Mouse (Mus musculus) hindbrain, embryonic 11.5 days (tissue): Measurements from ENCODE around the gene Foxd3. TPM values are rescaled to one million over a fixed set of nuclear protein-coding genes. Genes with fewer than 3 reads are reported as not detected.
"Not testable (repeated sequence)": the region's sequence is repeated elsewhere in the genome, so short reads cannot be mapped to it uniquely, and the experiment has no call there.

Experiments
- ATAC-seq: fragments of 200-750 bp; cut with Nextera tagmentation; 2 replicates; pipeline ENCODE4 v1.8.0; 2017; ENCODE audit warnings: mild to moderate bottlenecking, moderate TSS enrichment, moderate library complexity; ENCODE audit not compliant: low FRiP score
- DNase-seq: peaks from one replicate; pipeline ENCODE4 v3.0.0-alpha.2; 2015; ENCODE audit warnings: low spot score
- H3K27ac ChIP-seq: fragments of 300-500 bp; sonication (generic); 2 replicates; pipeline ENCODE4 v1.5.1; 2014; ENCODE audit warnings: mild to moderate bottlenecking, low read depth, low read length
- H3K27me3 ChIP-seq: fragments of 300-500 bp; sonication (generic); 2 replicates; pipeline ENCODE4 v1.6.1; 2014; ENCODE audit warnings: mild to moderate bottlenecking, low read length, moderate library complexity, mixed read lengths; ENCODE audit not compliant: control insufficient read depth, insufficient read depth
- H3K36me3 ChIP-seq: fragments of 300-500 bp; sonication (generic); 2 replicates; pipeline ENCODE4 v1.6.1; 2014; ENCODE audit warnings: mild to moderate bottlenecking, low read length, moderate library complexity, mixed read lengths; ENCODE audit not compliant: control insufficient read depth, insufficient read depth
- H3K4me1 ChIP-seq: fragments of 300-500 bp; sonication (generic); replicated peaks from 2 replicates; pipeline ENCODE4 v1.6.1; 2014; ENCODE audit warnings: low read length, mixed read lengths; ENCODE audit not compliant: control insufficient read depth, insufficient read depth
- H3K4me2 ChIP-seq: fragments of 300-500 bp; sonication (generic); replicated peaks from 2 replicates; pipeline ENCODE4 v1.6.1; 2014; ENCODE audit warnings: mild to moderate bottlenecking, low read depth, low read length
- H3K4me3 ChIP-seq: fragments of 300-500 bp; sonication (generic); 2 replicates; pipeline ENCODE4 v1.5.1; 2014; ENCODE audit warnings: low read depth, low read length
- H3K9ac ChIP-seq: fragments of 300-500 bp; sonication (generic); 2 replicates; pipeline ENCODE4 v1.6.1; 2014; ENCODE audit warnings: low read depth, low read length
- H3K9me3 ChIP-seq: fragments of 300-500 bp; sonication (generic); 2 replicates; pipeline ENCODE4 v1.6.1; 2016; ENCODE audit warnings: low read length; ENCODE audit not compliant: control insufficient read depth
- WGBS: fragments of 180-500 bp; shearing (Covaris S2); extraction: QIAGEN DNeasy Blood & Tissue Kit; methylation state at CpG from one replicate; pipeline ENCODE4 v1.1.7; 2014; 5-methylcytosine and 5-hydroxymethylcytosine counted together
- polyA plus RNA-seq: library from polyadenylated mRNA; unstranded; fragments of >200 nt; fragmentation: Nextera tagmentation; extraction: Ambion mirVana; gene quantifications from 2 replicates; pipeline ENCODE4 v1.2.1, GENCODE M21; 2014

Gene Foxd3
- polyA plus RNA-seq, result 2.2 and 2.5 TPM in 2 replicates

DNA sequence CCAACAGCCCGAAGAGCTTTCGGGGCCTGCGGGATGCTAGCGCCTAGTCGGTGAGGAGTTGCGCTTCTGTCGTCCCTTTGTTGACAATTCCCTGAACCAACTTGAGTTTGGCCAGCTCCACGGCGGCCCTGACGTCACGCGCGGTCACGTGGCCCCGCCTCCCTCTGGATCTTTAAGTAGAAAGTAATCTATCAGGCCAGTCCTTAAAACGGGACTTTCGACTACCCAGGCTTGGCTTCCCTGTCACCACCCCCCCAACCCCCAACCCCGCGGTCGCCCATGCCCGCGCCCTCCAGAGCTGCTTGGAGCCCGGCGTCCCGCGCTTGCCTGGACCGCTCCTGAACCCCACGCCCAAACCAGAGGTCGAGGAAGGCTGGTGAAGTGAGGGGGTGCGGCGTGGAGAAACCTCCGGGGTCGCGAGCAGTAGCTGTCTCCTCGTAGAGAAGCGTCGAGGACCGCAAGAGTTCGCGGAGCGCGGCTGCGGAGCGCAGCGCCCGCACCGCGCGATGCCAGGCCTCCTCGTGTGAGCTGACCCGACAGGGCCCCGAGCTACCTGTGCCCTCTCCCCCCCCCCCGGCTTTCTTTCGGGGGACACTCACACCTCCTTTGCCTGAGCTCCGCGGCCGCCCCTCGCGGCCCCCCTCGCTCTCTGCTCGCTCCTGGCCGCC lies at the start of gene Foxd3:
TSS of gene Foxd3 (plus strand) at position 363 of the 668 bp plus-strand sequence.
- peak; percentile 39; the same call in 1 of the 2 replicates for ATAC-seq
- peak; percentile 74 for DNase-seq
- no peak within 1 kb of the TSS for H3K9ac ChIP-seq
- H3K9me3 ChIP-seq, result no peaks in the 10 kb centered on the region
- peaks cover 72% of the 10 kb centered on the region for H3K27me3 ChIP-seq
- H3K36me3 ChIP-seq, result no peaks in the 10 kb centered on the region
- H3K4me2 ChIP-seq, result peak within 1 kb of the TSS; percentile 34
- H3K4me3 ChIP-seq, result peak within 1 kb of the TSS; percentile 33
- WGBS, result under 1% methylated on average over 52 of the region's 62 CpGs
- H3K4me1 ChIP-seq, result peaks cover 11% of the 10 kb centered on the region
- peak within 1 kb of the TSS; percentile 49 for H3K27ac ChIP-seq

GRCm38 (mm10) chr4:99612156-99612555 lies 43.9 kb upstream of the Foxd3 start:
- no peak overlapping the region for H3K4me2 ChIP-seq
- no peak for DNase-seq
- H3K4me1 ChIP-seq, result no peaks in the 10 kb centered on the region
- H3K9me3 ChIP-seq, result no peaks in the 10 kb centered on the region
- H3K4me3 ChIP-seq, result no peak overlapping the region
- WGBS, result 92% methylated on average over 10 of the region's 10 CpGs
- H3K27me3 ChIP-seq, result no peaks in the 10 kb centered on the region
- H3K27ac ChIP-seq, result no peak overlapping the region
- no peak overlapping the region for H3K9ac ChIP-seq
- no peak for ATAC-seq
- H3K36me3 ChIP-seq, result no peaks in the 10 kb centered on the region

GRCm38 (mm10) chr4:99612609-99613350 lies 43.3 kb upstream of the Foxd3 start:
- ATAC-seq (no peak), DNase-seq (no peak)
- Histone ChIP-seq H3K4me2 (no peak overlapping the region), H3K36me3 (no peaks in the 10 kb centered on the region), H3K9me3 (no peaks in the 10 kb centered on the region), H3K4me1 (no peaks in the 10 kb centered on the region), H3K27me3 (no peaks in the 10 kb centered on the region), H3K9ac (no peak overlapping the region), H3K4me3 (no peak overlapping the region), H3K27ac (no peak overlapping the region)
- WGBS, result 80% methylated on average over 12 of the region's 12 CpGs

- ATAC-seq (no peak), DNase-seq (peak; percentile 18)
- Histone ChIP-seq H3K4me2 (peak overlapping the region; percentile 22; the same call in 1 of the 2 replicates), H3K27ac (no peak overlapping the region), H3K27me3 (0 out of 2 replicates have a peak, but pooled peaks cover 4% of the 10 kb centered on the region), H3K9me3 (no peaks in the 10 kb centered on the region), H3K4me3 (no peak overlapping the region), H3K4me1 (no peaks in the 10 kb centered on the region), H3K36me3 (no peaks in the 10 kb centered on the region), H3K9ac (no peak overlapping the region)
- 10% methylated on average over 22 of the region's 24 CpGs for WGBS
These were observed 29.9 kb upstream of the Foxd3 start for GRCm38 (mm10) chr4:99626047-99626844.

DNA sequence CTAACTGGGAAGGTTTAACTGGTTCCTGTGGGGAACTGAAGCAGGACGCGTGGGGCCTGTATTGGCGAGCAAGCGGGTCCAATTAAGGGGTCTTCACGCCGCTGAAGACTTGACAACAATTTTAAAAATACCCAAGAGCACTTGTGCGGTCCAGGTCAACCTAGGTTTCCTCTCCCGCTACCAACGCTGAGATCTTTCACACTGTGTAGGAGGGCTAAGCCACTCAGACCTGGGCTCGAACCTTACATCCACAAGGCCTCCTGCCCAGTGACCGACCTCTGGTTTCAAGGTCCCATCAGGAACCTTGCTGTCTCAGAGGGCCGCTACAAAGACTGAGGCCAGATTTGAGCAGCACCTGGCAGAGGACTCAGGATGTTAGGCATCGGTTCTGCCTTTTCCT lies 29.0 kb upstream of the Foxd3 start:
- Histone ChIP-seq H3K4me1 (no peaks in the 10 kb centered on the region), H3K4me2 (no peak overlapping the region), H3K36me3 (no peaks in the 10 kb centered on the region), H3K4me3 (no peak overlapping the region), H3K9me3 (no peaks in the 10 kb centered on the region), H3K9ac (no peak overlapping the region), H3K27me3 (0 out of 2 replicates have a peak, but pooled peaks cover 4% of the 10 kb centered on the region), H3K27ac (no peak overlapping the region)
- DNase-seq, result peak; percentile 5
- no peak for ATAC-seq
- WGBS, result 66% methylated on average over 13 of the region's 13 CpGs

- Histone ChIP-seq H3K9ac (no peak overlapping the region), H3K36me3 (no peaks in the 10 kb centered on the region), H3K9me3 (no peaks in the 10 kb centered on the region), H3K4me2 (no peak overlapping the region), H3K4me3 (no peak overlapping the region), H3K27me3 (no peaks in the 10 kb centered on the region), H3K27ac (no peak overlapping the region), H3K4me1 (no peaks in the 10 kb centered on the region)
- WGBS, result 80% methylated on average over 4 of the region's 4 CpGs
- ATAC-seq (no peak), DNase-seq (no peak)
These were observed 20.1 kb upstream of the Foxd3 start for GRCm38 (mm10) chr4:99636038-99636437.

DNA sequence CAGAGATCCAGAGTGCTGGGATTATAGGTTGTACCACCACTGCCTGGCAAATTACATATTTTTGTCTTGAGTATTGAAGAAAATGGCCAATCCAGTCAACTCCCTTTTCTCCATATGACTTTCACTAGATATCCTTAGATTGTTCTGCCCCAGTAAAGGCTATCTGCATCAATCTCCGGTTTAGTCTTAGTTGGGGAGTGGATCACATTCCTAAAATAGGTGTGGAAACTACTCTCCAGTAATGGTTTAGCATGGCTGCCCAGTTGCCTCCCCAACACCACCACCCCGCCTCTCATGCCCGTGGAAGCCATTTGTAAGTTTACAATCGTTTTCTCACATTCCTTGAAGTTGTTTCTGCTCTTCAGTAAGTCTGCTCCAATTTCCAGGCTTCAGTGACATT lies 19.4 kb upstream of the Foxd3 start:
- WGBS, result 88% methylated on average over 4 of the region's 4 CpGs
- Histone ChIP-seq H3K4me1 (no peaks in the 10 kb centered on the region), H3K27ac (no peak overlapping the region), H3K9ac (no peak overlapping the region), H3K27me3 (no peaks in the 10 kb centered on the region), H3K9me3 (no peaks in the 10 kb centered on the region), H3K4me2 (no peak overlapping the region), H3K36me3 (no peaks in the 10 kb centered on the region), H3K4me3 (no peak overlapping the region)
- ATAC-seq, result no peak
- no peak for DNase-seq

DNA sequence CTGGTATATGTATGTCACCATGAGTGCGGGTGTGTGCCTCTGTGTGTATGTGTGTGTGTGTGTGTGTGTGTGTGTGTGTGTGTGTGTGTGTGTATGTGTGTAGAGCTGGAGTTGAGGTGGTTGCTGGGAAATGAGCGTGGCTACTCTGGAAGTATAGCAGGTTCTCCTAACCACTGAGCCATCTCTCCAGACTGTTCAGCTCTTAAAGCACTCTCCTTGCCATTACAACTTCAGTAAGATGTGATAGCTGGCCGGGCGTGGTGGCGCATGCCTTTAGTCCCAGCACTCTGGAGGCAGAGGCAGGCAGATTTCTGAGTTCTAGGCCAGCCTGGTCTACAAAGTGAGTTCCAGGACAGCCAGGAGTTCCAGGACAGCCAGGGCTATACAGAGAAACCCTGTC lies 15.5 kb upstream of the Foxd3 start:
- H3K9me3 ChIP-seq, H3K27me3 ChIP-seq, H3K36me3 ChIP-seq, DNase-seq, H3K4me1 ChIP-seq, H3K4me3 ChIP-seq, H3K4me2 ChIP-seq, ATAC-seq, H3K9ac ChIP-seq, H3K27ac ChIP-seq: not testable (repeated sequence)
- 86% methylated on average over 5 of the region's 5 CpGs for WGBS
